Mouse (Mus musculus) midbrain, embryonic 14.5 days (tissue): ENCODE measurements at regions not wholly inside any gene's neighbourhood (a gene's known extent, or its start where the extent isn't known, plus 50 kb on each side); places are given as distances from the start of the nearest gene placed in this dataset.
A peak's percentile ranks its signal among the peaks of the same experiment; 100 is the strongest.

ENCODE experiments used
- ATAC-seq: fragments of 200-750 bp; cut with Nextera tagmentation; 2 replicates; pipeline ENCODE4 v1.8.0; 2017; ENCODE audit warnings: moderate number of reproducible peaks, moderate library complexity; ENCODE audit not compliant: low FRiP score, low TSS enrichment
- DNase-seq: peaks from one replicate; pipeline ENCODE4 v3.0.0-alpha.2; 2015
- H3K27ac ChIP-seq: fragments of 300-500 bp; sonication (generic); replicated peaks from 2 replicates; pipeline ENCODE4 v1.5.1; 2014; ENCODE audit warnings: mild to moderate bottlenecking, low read depth, low read length, moderate library complexity
- H3K27me3 ChIP-seq: fragments of 300-500 bp; sonication (generic); 2 replicates; pipeline ENCODE4 v1.6.1; 2014; ENCODE audit warnings: low read length, control low read depth, mixed read lengths; ENCODE audit not compliant: control insufficient read depth, insufficient read depth
- H3K36me3 ChIP-seq: fragments of 300-500 bp; sonication (generic); 2 replicates; pipeline ENCODE4 v1.6.1; 2014; ENCODE audit warnings: low read length, control low read depth; ENCODE audit not compliant: control insufficient read depth, insufficient read depth
- H3K4me1 ChIP-seq: fragments of 300-500 bp; sonication (generic); 2 replicates; pipeline ENCODE4 v1.6.1; 2014; ENCODE audit warnings: mild to moderate bottlenecking, antibody characterized with exemption, low read length, control low read depth; ENCODE audit not compliant: control insufficient read depth, insufficient read depth
- H3K4me2 ChIP-seq: fragments of 300-500 bp; sonication (generic); 2 replicates; pipeline ENCODE4 v1.6.1; 2014; ENCODE audit warnings: mild to moderate bottlenecking, low read length, moderate library complexity
- H3K4me3 ChIP-seq: fragments of 300-500 bp; sonication (generic); replicated peaks from 2 replicates; pipeline ENCODE4 v1.5.1; 2014; ENCODE audit warnings: low read depth, low read length
- H3K9ac ChIP-seq: fragments of 300-500 bp; sonication (generic); replicated peaks from 2 replicates; pipeline ENCODE4 v1.6.1; 2014; ENCODE audit warnings: mild to moderate bottlenecking, low read length, moderate library complexity
- H3K9me3 ChIP-seq: fragments of 300-500 bp; sonication (generic); 2 replicates; pipeline ENCODE4 v1.6.1; 2016; ENCODE audit warnings: low read length, control low read depth, mixed read lengths; ENCODE audit not compliant: control insufficient read depth
- WGBS: fragments of 180-500 bp; shearing (Covaris S2); extraction: QIAGEN DNeasy Blood & Tissue Kit; methylation state at CpG from one replicate; pipeline ENCODE4 v1.1.7; 2014; 5-methylcytosine and 5-hydroxymethylcytosine counted together

DNA sequence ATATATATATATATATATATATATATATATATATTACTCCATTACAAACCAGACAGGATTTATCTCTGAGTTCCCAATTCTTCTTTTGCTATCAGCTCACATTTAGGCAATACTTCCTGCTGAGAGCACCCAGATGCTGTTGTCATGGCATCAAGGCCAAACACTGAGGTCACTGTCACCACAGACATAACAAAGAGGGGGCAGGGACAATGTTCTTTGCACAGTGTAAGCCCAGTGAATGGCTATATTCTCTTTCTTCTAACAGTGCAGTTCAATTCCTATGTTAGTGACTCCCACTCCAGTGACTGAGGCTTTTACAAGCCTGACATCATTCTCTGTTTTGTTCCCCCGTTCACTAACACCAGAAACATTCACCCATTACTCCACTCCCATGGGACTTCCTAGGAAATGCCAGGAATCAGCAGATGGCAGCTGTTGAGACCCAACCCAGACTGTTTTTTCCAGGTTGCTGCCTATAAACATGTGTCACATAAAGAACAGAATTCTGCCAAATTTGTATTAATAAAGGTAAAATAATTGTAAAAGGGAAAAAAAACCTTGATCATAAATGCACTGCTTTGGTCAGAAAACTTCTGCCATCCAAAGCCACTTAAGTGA is 289.5 kb downstream of the Slc22a22 start:
- ATAC-seq, result no peak
- H3K27ac ChIP-seq, result no peak overlapping the region
- H3K9me3 ChIP-seq, result no peaks in the 10 kb centered on the region
- H3K27me3 ChIP-seq, result no peaks in the 10 kb centered on the region
- 36% methylated on average over 1 of the region's 1 CpGs for WGBS
- H3K4me1 ChIP-seq, result no peaks in the 10 kb centered on the region
- H3K9ac ChIP-seq, result no peak overlapping the region
- no peaks in the 10 kb centered on the region for H3K36me3 ChIP-seq
- no peak for DNase-seq
- H3K4me3 ChIP-seq, result no peak overlapping the region
- H3K4me2 ChIP-seq, result no peak overlapping the region

DNA sequence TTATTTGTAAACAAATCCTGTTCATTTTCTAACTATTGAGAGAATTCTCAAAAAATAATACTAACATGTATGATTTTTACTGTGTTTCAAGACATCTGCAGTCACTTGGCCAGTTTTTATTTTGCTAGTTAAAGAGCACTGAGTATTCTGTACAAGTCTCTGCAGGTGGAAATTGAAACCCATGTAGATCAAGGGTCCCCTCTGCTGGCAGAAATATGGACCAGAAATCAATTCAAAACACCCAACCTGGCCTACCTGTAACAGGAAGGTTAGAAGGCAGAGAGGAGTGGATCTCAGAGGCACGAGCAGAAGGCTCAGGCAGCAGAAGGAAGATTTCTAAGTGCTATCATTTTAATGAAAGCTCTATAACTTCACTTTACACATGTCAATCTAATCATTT is 298.3 kb downstream of the Slc22a22 start:
- Histone ChIP-seq H3K4me1 (no peaks in the 10 kb centered on the region), H3K27me3 (no peaks in the 10 kb centered on the region), H3K36me3 (no peaks in the 10 kb centered on the region), H3K4me2 (no peak overlapping the region), H3K9ac (no peak overlapping the region), H3K4me3 (no peak overlapping the region), H3K9me3 (no peaks in the 10 kb centered on the region), H3K27ac (no peak overlapping the region)
- peak; percentile 53 for DNase-seq
- WGBS, result 49% methylated on average over 1 of the region's 1 CpGs
- ATAC-seq, result no peak

DNA sequence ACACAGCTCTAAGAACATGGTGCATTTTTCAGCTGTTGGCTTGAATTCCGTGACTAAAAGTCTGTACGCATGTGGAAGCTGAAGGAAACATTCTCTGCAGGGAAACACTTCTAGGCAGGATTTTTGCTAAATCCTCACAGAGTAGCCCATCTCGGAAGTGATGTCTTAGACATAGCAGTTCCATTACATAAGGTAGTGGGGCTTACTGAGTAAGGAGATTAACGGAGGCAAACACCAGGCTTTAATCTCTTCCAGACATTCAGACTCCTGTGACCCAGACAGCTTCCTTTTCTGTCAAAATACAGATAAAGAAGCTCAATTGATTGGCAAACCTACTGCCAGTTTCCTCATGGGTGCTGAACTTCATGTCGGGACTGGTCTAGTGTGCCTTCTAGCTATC is 304.7 kb downstream of the Slc22a22 start:
- Histone ChIP-seq H3K4me1 (no peaks in the 10 kb centered on the region), H3K4me2 (no peak overlapping the region)
- ATAC-seq, result no peak

DNA sequence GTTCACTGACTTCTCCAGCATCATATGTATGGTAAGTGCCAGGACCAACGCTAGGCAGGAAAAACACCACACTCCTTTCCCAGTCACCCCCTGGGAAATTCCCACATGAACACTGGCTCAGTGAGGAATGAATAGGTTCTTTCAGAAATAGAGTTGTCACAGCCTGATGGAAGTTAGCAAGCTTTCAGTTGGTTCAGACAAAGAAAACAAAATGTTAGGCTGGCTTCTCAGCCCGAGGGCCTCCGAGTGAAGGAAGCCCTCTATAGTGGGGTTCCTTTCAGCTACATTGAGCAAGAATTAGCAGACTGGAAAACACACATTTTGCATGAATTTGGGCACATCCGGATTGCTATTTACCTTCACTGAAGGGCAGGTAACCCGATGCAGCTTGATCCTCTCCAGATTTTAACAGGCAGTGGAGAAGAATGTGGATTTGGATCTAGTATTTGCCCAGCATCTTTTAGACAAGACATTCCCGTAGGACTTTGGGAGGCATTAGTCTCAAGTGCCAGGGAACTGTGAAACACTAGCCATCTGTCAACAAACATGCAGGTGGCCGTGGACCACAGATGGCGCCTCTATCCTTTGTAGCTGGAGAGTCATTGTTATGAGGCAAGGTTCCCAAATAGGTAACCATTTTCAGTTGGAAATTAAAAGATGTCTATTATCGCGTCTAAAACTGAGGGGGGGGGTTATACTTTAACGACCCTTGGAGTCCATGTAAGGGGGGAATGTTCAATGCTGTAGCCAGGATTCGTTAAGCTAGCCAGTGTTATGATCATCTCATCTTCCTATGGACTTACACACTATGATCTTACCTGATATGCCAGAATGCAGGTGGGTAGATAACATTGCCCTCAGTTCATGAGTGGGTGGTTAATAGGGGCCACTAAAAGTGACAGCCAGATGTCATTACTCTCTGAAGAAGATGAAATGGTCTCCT is 314.8 kb downstream of the Slc22a22 start:
- 29% methylated on average over 12 of the region's 12 CpGs for WGBS
- Histone ChIP-seq H3K27me3 (no peaks in the 10 kb centered on the region), H3K4me3 (no peak overlapping the region), H3K36me3 (no peaks in the 10 kb centered on the region), H3K4me1 (no peaks in the 10 kb centered on the region), H3K9ac (no peak overlapping the region), H3K9me3 (no peaks in the 10 kb centered on the region), H3K4me2 (no peak overlapping the region), H3K27ac (no peak overlapping the region)
- DNase-seq, result peak; percentile 53
- ATAC-seq, result peak; percentile 76; the same call in 1 of the 2 replicates

More for the DNA sequence above, 304.7 kb downstream of the Slc22a22 start:
- Histone ChIP-seq H3K9me3 (no peaks in the 10 kb centered on the region), H3K36me3 (no peaks in the 10 kb centered on the region), H3K9ac (no peak overlapping the region), H3K27ac (no peak overlapping the region), H3K4me3 (no peak overlapping the region), H3K27me3 (no peaks in the 10 kb centered on the region)
- 15% methylated on average over 5 of the region's 5 CpGs for WGBS
- DNase-seq, result peak; percentile 33

DNA sequence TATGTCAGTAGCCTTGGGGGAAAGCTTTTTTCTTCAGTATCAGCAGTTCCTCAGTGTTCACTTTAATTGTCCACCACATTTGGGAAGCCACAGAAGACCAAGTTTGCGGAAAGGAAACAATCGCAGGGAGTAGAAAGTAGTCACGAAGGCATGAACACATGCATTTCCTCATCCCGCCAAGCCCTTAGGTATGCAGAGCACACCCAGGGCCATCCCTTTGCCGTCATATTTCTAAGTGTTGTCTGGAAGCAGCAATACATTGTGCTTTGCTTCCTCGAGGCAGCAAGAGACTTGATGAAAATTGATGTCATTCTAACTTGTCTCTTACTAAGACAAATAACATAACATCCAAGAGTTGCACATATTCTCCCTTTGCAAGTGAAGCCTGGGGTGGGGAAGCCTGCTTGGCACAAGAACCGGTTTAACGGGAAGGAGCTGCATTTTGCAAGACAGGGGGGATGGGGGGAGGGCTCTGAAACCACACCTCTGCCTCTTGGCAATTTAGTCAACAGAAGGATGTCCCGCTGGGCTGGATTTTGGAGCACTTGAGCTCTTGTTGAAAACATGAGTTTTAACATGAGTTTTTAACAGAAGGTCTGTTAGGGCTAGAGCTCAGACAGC is 337.2 kb downstream of the Slc22a22 start:
- 47% methylated on average over 9 of the region's 9 CpGs for WGBS
- no peak overlapping the region for H3K4me2 ChIP-seq
- no peak overlapping the region for H3K4me3 ChIP-seq
- no peaks in the 10 kb centered on the region for H3K9me3 ChIP-seq
- no peak overlapping the region for H3K9ac ChIP-seq
- H3K4me1 ChIP-seq, result no peaks in the 10 kb centered on the region
- ATAC-seq (no peak), DNase-seq (no peak)
- H3K36me3 ChIP-seq, result no peaks in the 10 kb centered on the region
- no peaks in the 10 kb centered on the region for H3K27me3 ChIP-seq
- no peak overlapping the region for H3K27ac ChIP-seq

DNA sequence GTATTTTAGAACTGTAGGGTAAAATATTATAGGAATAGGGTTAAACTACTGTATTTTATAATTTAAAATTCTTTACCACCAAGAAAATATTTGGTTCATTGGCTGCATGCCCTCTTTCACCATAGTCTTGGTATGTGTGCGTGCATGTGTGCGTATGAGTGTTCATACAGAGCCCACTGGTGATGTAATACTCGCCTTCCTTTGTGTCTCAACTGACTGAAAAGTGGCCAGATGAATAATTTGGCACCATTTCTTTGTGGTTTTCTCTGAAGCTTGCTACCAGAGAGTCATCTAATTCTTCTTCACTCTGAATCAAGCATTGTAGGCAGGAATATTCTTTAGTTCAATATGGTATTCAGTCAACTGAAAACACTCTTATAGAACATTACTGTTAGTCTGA is 372.7 kb downstream of the Slc22a22 start:
- Histone ChIP-seq H3K27ac (no peak overlapping the region), H3K36me3 (no peaks in the 10 kb centered on the region), H3K4me2 (no peak overlapping the region), H3K4me1 (no peaks in the 10 kb centered on the region), H3K4me3 (no peak overlapping the region), H3K27me3 (no peaks in the 10 kb centered on the region), H3K9ac (no peak overlapping the region), H3K9me3 (no peaks in the 10 kb centered on the region)
- DNase-seq (no peak), ATAC-seq (no peak)
- WGBS, result 84% methylated on average over 3 of the region's 3 CpGs

DNA sequence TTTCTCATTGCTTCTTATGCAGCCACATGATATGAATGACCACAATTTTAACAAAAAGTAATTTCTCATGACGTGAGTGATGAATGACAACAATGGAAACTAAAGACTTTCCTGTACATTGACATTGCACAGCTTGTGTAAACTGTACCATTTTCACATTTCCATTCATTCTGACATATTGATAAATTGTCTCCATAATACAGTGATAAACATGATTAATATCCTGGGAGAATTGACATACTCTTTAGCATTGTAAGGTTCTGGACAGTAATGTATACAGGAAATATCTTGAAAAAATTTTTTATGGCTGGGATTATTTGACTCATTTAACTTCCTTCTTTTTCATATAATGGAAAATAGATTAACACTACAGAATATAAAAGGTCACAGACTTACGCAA is 380.1 kb downstream of the Slc22a22 start:
- Histone ChIP-seq H3K4me3 (no peak overlapping the region), H3K4me1 (no peaks in the 10 kb centered on the region), H3K27ac (no peak overlapping the region), H3K9ac (no peak overlapping the region), H3K36me3 (no peaks in the 10 kb centered on the region), H3K4me2 (no peak overlapping the region), H3K27me3 (no peaks in the 10 kb centered on the region), H3K9me3 (no peaks in the 10 kb centered on the region)
- ATAC-seq (no peak), DNase-seq (no peak)
- 87% methylated on average over 2 of the region's 2 CpGs for WGBS

DNA sequence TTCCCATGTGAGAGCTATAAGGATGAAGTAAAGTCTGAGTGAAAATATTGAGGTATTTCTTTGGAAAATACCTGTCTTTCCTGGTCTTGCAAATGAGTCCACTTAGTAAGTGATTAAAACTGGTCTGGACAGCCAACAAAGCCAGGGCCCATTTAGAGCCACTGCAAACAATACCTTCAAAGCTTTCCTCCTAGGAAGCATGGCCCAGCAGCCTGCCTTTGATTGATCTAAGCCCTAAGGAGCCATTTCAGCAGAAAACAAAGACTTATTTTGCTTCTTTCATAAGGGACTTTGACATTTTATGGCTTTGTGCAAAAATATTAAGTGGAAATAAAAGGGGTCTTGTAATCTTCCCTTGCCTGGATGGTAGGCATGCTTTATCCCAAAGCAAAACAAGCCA is 397.6 kb downstream of the Slc22a22 start:
- no peak for DNase-seq
- no peaks in the 10 kb centered on the region for H3K27me3 ChIP-seq
- H3K36me3 ChIP-seq, result no peaks in the 10 kb centered on the region
- no peak overlapping the region for H3K27ac ChIP-seq
- no peak overlapping the region for H3K9ac ChIP-seq
- no peak for ATAC-seq
- H3K4me2 ChIP-seq, result no peak overlapping the region
- no peaks in the 10 kb centered on the region for H3K4me1 ChIP-seq
- H3K4me3 ChIP-seq, result no peak overlapping the region
- H3K9me3 ChIP-seq, result no peaks in the 10 kb centered on the region
